Mouse (Mus musculus) ovary, postnatal 36 days (tissue): ENCODE measurements around the gene Tff1.

Experiments
- DNase-seq: peaks from one replicate; pipeline ENCODE4 v3.0.0; 2022; ENCODE audit warnings: low spot score, mixed read lengths

Tff1 gene

DNA sequence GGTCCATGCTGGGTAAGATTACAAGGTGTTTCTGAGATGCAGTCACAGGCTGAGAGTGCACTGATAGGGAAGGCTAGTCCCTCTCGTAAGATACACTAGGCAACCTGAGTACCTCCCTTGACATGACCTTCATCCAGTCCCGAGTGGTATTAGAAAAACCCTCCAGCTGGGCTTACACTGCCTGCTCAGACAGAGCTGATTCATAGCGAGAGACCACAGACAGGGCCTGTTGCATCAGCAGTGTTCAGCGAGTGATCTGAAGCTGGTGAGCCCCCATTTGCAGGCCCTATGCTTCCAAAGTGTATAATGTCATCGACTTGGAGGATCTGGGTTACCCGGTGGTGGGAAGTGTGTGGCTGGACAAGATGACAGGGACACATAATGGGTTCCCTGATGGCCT, at the start of gene Tff1:
Gene Tff1 (minus strand): TSS at position 151 of the 400 bp plus-strand sequence.
- DNase-seq, result no peak

GRCm38 (mm10) chr17:31211881-31212280, 46.8 kb upstream of the Tff1 start:
- DNase-seq, result no peak

- DNase-seq, result no peak
Observed at GRCm38 (mm10) chr17:31210299-31210698, 45.2 kb upstream of the Tff1 start.

- DNase-seq, result no peak
Observed at GRCm38 (mm10) chr17:31209376-31209930, 44.4 kb upstream of the Tff1 start.

- no peak for DNase-seq
Observed at GRCm38 (mm10) chr17:31208654-31209053, 43.6 kb upstream of the Tff1 start.

GRCm38 (mm10) chr17:31207771-31208334, 42.8 kb upstream of the Tff1 start, which contains the start of gene Ubash3a:
Gene Ubash3a, plus strand, starts transcription at chr17:31207873.
- peak; percentile 47 for DNase-seq

DNA sequence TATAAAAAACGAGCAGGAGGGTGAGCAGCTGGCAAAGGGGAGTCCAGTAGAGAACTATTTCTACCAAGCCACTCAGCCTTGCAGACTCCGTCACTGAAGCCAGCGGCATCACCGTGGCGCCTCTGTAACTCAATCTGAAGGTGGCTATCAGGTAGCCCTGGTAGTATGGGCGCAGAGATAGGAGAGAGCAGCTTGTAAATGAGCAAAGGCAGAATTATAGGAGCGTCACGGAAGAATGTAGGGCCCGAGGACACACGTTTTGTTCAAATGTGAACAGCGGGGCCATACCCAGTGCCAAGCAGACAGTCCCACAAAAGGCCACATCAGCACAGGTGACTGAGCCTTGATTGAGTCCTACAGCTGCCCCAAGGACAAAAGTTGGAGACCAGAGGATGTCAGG, 33.8 kb upstream of the Tff1 start, which contains the start of gene Tmprss3:
Gene Tmprss3 (minus strand): TSS at position 101 of the 400 bp plus-strand sequence.
- no peak for DNase-seq

DNA sequence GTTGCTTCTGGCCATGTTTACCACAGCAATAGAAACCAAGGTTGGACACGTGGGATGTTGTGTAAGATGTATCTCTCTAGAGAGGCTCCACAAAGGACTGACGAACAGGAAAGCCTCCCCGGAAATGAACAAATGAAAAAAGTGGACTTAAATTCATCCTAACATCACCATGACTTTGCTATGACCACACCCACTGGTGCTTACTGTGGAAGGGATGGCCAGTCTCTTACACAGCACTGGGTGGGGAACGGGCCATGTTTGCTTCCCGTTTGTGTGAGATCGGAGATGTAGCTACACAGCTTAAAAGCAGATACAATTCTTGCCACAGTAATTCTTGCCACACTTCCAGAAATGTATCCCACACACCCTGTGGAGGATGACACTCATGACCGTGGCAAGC, 31.2 kb upstream of the Tff1 start:
- no peak for DNase-seq

GRCm38 (mm10) chr17:31195207-31195606, 30.1 kb upstream of the Tff1 start:
- no peak for DNase-seq

- no peak for DNase-seq
Observed at GRCm38 (mm10) chr17:31193360-31193759, 28.3 kb upstream of the Tff1 start.

- DNase-seq, result no peak
Observed at GRCm38 (mm10) chr17:31192663-31193062, 27.6 kb upstream of the Tff1 start.

DNA sequence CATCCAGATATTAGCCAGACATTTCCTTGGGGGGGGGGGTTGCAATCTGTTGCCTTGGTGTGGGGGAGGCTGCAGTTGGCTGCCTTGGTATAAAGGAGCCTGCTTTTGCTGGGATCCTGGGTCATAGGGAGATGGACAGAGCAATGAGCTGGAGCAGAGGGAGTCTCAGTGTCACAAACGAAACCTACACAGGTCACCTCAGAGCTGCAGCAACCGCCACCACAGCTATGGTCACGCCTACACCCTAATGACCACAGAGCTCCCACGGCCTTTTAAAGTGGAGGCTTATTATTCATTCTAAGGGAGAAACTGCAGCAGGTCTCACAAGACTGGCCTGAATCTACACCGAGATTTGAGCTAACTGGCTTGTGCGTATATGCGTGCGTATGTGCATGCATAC, 26.7 kb upstream of the Tff1 start:
- DNase-seq, result no peak

GRCm38 (mm10) chr17:31187370-31187769, 22.3 kb upstream of the Tff1 start:
- peak; percentile 59 for DNase-seq

DNA sequence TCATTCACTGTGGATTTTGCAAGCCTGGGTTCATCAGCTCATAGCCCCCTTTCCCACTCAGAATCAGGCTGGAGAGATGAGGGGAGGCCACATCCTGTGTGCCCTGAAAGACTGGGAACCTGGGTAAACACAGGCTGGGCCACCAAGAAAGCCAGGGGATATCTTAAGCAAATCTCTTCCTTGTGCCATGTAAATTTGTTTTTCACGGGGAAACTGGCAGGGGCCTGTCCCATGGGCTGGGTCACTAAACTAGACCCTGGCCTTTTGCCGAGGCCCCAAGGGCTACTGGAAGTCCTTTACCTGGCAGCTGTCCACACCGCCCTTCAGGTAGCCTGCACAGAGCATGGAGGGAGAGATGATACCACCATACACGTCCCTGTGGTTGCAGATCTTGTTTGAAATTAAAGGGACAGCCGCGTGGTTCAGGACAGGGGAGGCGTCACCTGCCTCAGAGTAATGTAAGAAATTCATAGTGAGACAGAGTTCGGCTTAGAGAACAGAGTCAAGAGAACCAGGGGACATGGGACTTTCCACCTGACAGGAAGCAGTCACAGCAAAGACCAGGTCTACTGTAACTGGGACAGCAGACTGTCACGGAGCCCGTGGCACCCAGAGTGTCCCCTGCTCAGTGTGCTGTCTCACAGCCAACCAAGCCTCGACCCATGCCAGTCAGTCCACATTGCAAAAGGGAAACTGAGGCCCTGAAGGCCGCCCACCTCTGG, 19.4 kb upstream of the Tff1 start:
- no peak for DNase-seq

DNA sequence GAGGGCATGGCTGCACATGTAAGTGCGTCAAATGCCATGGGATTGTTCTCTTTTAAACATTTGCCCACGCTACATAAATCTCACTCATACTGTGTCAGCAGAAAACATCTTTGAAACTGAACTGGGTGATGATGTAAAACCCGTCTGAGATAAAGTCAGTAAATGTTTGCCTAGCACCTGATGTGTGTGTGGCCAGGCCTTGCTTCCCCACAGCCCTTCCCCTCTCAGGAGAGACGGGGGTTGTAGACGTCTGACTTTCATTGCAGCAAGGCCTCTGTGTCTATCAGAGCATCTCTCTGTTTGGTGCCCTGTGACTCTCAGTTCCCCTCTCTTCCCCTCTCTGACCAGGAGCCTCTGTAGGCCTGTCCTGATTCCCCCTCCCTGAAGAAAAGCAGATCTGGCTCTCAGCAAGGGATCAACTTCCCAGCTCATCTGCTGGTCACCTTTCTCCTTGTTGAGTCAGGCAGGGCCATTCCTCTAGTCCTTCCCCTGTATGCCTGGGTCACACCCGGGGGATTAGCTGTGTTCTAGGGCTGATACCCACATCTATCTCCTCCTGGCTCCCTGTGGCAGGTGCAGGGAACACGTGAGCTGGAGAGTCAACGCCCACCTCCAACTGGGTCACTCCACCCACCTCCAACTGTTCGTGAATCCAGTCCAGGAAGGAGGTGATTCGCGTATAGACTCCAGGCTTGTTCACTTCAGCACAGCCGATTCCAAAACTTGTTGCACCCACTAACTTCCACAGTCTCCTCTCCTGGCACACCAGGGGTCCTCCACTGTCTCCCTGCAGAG, 18.3 kb upstream of the Tff1 start:
- no peak for DNase-seq

DNA sequence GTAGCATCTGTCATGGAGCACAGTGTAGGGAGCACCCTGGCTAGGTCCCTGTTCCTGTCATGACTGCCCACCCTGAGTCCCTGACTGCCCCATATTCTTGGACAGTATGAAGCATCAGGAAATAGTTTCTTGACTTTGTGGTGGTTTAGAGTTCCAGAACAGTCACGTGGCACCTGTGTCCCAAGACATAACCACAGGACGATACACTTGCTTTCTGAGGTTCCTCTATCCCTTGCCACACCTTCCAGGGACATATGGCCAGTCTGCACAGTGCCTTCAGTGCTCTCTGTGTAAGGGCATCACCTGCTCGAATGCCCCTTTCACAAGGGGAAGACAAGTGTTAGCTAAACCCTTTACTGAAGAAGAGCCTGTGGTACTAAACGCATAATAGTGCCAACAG, 16.4 kb upstream of the Tff1 start:
- no peak for DNase-seq

- DNase-seq, result no peak
Observed at GRCm38 (mm10) chr17:31176321-31176720, 11.2 kb upstream of the Tff1 start.

DNA sequence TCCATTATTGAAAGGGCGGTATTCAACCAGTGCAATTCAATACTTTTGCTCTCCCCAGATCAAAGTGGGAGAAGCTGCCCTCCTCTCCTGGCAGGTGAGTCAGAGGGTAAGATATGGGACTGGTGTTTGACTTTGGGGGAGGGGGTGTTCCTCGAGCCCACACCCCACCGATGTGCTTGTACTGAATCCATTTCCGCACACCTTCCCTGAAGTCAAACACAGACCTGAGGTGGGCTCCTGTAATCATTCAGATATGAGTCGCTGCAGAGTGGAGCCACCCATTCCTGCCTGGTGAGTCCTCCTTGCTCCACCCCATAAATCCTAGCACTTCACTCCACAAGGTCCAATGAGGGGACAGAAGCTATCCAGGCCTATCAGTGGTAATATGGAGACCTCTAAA, 4.7 kb upstream of the Tff1 start:
- no peak for DNase-seq

DNA sequence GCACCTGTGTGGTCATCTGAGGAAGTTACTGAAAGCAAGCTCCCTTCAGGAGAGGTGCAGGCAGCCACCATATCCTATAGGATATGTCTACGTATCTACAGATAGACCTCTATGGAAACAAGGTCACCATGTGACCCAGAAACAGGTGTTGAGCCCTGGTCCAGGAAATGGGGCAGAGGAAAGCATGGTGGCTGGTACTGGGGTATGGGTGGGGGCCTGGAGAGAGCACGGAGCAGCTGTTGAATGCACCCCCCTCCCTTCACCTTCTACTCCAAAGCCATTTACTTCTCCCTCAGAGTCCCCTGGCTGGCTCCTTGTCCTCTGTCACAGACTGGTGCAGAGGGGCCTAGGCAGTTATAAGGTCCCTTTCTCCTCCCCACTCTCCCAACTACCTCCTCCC, 1.3 kb downstream of the Tff1 start:
- DNase-seq, result no peak

DNA sequence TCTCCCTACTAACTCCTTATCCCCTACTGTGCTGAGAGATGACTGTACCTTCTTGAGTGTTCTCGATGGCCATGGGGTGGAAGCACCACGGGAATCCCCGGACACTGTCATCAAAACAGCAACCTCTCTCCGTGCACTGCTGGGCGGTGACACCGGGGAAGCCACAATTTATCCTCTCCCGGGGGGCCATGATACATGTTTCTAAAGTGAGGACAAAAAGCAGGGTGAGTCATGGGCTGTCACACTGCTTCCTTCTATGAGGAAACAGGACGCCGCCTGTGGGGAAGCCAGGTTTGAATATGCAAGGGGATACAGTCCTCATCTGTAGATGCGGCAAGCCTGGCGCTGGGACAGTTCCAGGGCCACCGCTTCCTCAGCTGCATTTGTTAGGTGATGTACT, 2.5 kb downstream of the Tff1 start:
- DNase-seq, result no peak

DNA sequence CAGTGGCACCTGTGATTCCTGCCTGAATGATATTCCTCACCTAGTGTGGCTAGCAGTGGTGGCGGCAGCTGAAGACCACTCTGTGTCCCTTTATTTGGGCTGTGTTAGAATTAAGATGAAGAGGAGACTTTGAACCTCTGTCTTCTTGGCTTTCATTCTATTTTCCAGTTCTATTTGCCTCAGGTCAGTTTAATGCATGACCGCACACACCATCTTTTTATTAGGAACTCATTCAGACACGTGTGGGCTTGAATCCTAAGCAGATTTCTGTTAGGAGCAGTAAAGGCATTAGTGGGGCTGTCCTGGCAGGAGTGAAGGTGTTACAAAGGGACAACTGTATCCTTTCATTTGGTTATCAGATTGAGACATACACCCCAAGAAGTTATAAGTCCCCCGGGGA, 4.8 kb downstream of the Tff1 start:
- DNase-seq, result no peak

DNA sequence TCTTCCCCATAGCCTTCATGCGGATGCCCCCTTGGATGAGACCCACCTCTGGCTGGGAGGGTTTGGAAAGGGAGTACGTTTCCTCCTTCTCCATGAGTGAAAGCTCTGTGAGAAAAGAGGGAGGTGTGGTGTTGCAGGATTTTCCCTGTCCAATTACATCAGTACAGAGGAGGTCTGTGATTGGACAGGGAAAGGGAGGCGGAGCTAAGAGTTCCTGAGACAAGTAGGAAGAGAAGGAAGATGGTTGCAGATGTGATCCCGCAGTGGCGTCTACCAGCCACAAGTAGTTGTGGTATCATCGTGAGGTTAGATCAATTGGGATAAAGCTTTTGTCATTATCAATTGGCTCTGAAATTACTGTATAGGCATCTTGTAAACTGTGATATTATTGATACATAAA, 7.2 kb downstream of the Tff1 start:
- no peak for DNase-seq

GRCm38 (mm10) chr17:31153785-31154184, 11.3 kb downstream of the Tff1 start:
- DNase-seq, result no peak
